Mouse (Mus musculus) NIH3T3 (cell line): ENCODE measurements around the gene Hic1.
"Not testable (repeated sequence)": the region's sequence is repeated elsewhere in the genome, so short reads cannot be mapped to it uniquely, and the experiment has no call there.

Experiments
- DNase-seq: peaks from one replicate; pipeline ENCODE4 v3.0.0-alpha.2; 2012; ENCODE audit warnings: low read depth

Gene Hic1

GRCm38 (mm10) chr11:75192336-75193214 is 23.3 kb upstream of the Hic1 start:
- peak; percentile 89 for DNase-seq

- no peak for DNase-seq
These were observed 22.5 kb upstream of the Hic1 start for GRCm38 (mm10) chr11:75191841-75192240.

- DNase-seq, result no peak
These were observed 21.7 kb upstream of the Hic1 start, which contains the start of gene Dph1 for GRCm38 (mm10) chr11:75190905-75191441. TSS of gene Dph1 (minus strand) at chr11:75191241.

GRCm38 (mm10) chr11:75190371-75190724 is 21.0 kb upstream of the Hic1 start:
- peak; percentile 95 for DNase-seq

- no peak for DNase-seq
These were observed 20.5 kb upstream of the Hic1 start for GRCm38 (mm10) chr11:75189713-75190370.

- DNase-seq, result peak; percentile 91
These were observed 15.7 kb upstream of the Hic1 start for GRCm38 (mm10) chr11:75184986-75185385.

- DNase-seq, result no peak
These were observed 15.3 kb upstream of the Hic1 start for GRCm38 (mm10) chr11:75184573-75184972.

- DNase-seq, result no peak
These were observed 14.7 kb upstream of the Hic1 start for GRCm38 (mm10) chr11:75183917-75184570.

GRCm38 (mm10) chr11:75178672-75179208 is 9.4 kb upstream of the Hic1 start, which contains the start of gene Ovca2:
TSS of gene Ovca2 (minus strand) at chr11:75178835.
- peak; percentile 92 for DNase-seq

GRCm38 (mm10) chr11:75178011-75178410 is 8.7 kb upstream of the Hic1 start:
- DNase-seq, result no peak

- not testable (repeated sequence) for DNase-seq
These were observed 5.3 kb upstream of the Hic1 start for GRCm38 (mm10) chr11:75174574-75174973.

GRCm38 (mm10) chr11:75173799-75174165 is 4.5 kb upstream of the Hic1 start:
- DNase-seq, result no peak

- peak; percentile 93 for DNase-seq
These were observed 3.9 kb upstream of the Hic1 start for GRCm38 (mm10) chr11:75173095-75173798.

GRCm38 (mm10) chr11:75172151-75173094 is 3.1 kb upstream of the Hic1 start:
- DNase-seq, result no peak

- no peak for DNase-seq
These were observed 2.0 kb upstream of the Hic1 start for GRCm38 (mm10) chr11:75171186-75171865.

GRCm38 (mm10) chr11:75170136-75170751 is 925 bp upstream of the Hic1 start:
- peak; percentile 99 for DNase-seq

GRCm38 (mm10) chr11:75168590-75169361 is 543 bp downstream of the Hic1 start:
- peak; percentile 95 for DNase-seq
